Mouse (Mus musculus): Measurements from ENCODE around the gene Eif4g3.
A peak's percentile ranks its signal among the peaks of the same experiment; 100 is the strongest.
"Not testable (repeated sequence)": the region's sequence is repeated elsewhere in the genome, so short reads cannot be mapped to it uniquely, and the experiment has no call there.

The Eif4g3 gene

DNA sequence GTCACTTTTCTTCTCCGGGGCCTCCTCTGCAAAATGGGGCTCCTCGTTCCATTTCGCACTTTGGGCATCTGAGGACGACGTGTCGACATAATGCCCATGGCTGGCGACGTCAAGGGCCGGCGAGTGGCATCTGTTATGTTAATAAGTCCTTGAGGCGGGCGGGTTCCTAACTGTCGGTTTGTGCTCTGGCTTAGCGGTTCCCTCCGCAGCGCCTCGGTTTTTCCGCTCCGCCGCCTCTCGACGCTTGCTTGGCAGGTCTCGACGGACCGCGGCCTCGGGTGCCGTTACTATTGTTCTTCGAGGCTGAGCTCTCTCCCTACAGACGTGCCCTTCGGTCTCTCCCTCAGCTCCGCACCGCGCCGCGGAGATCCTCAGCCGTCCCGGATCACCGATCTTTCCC, at the start of gene Eif4g3:
Gene Eif4g3, plus strand, starts transcription at position 133 of the 400 bp plus-strand sequence.
- DNase-seq (ENCODE audit: low spot score) = no peak

DNA sequence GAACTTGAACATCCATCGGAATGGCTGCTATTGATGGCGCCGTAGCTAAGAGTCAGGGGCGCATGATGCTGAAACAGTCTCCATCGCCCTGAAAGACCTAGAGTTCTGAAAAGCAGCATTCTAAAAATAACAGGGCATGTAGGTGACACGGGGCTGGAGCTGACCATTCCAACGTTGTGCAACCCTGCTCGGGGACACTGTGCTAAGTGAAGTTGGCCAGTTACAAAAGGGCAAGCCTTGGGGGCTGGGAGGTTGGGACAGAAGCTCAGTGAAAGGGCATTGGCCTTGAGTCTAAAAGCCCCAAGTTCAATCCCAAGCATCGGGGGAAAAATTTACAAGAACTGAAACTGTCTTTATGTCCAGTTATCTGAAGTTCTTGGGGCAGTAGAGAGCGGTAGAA, 49.3 kb upstream of the Eif4g3 start:
- no peak for DNase-seq (ENCODE audit: low spot score)

DNA sequence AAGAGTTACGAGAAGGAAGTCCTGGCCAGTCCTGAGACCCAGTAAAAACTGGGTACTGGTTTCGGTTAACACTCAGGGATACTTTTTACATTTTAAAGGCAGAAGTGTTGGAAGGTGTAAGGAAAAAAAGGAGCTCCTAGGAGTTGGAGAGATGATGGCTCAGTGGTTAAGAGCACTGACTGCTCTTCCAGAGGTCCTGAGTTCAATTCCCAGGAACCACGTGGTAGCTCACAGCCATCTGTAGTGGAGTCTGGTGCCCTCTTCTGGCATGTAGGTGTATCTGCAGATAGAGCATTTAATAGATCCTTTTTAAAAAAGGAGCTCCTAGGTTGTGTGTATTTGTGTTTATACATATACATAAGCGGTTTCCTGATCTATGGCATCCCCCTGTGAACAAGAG, 47.4 kb upstream of the Eif4g3 start:
- no peak for DNase-seq (ENCODE audit: low spot score)

DNA sequence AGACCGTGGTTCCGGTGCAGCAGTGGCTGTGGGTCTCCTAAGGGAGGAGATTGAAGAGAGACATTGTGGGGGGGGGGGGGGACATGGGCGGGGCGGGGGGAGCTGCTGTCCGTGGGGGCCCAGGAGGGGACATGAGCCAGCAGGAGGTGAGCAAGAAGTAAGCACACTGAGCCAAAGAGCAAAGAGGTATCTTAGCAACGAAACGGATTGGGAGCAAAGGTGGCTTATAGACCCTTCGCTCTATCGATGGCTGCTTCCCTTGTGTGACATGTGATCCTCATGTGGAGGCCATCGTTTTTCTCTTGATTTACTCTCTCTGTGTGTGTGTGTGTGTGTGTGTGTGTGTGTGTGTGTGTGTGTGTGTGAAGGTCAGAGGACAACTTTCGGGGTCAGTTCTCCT, 46.4 kb upstream of the Eif4g3 start:
- DNase-seq (ENCODE audit: low spot score) = no peak

DNA sequence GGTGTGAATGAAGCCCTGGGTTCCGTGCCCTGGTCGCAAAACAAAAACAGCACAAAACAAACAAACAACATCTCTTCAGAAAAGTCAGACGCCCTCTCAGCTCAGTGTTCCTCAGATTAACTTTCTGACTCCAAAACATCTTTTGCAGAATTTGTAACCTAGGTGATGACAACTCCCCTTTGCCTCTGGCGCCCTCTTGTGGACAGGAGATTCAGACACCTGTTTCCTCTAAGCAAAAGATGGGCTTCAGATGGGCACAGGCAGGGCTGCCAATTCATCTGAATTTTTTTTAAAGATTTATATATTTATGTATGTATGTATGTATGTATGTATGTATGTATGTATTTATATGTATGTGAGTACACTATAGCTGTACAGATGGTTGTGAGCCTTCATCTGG, 40.0 kb upstream of the Eif4g3 start:
- peak; percentile 62 for DNase-seq (ENCODE audit: low spot score)

DNA sequence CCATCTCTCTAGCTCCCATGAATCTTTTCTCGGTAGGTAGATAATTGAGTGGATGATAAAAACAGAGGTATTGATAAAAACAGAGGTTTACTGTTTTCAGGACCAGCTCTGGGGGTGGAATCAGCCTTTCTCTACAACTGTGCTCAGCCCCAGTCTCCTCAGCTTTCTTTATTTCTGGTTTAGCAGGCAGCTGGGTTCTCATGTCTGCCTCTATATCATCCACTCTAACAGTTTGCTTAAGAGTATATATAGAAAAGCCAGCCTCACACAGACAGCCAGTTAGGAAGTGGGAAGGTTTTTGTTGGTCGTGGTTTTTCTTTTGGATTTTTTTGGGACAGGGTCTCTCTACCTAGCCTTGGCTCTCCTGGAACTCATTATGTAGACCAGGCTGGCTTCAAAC, 38.6 kb upstream of the Eif4g3 start:
- DNase-seq (ENCODE audit: low spot score) = no peak

DNA sequence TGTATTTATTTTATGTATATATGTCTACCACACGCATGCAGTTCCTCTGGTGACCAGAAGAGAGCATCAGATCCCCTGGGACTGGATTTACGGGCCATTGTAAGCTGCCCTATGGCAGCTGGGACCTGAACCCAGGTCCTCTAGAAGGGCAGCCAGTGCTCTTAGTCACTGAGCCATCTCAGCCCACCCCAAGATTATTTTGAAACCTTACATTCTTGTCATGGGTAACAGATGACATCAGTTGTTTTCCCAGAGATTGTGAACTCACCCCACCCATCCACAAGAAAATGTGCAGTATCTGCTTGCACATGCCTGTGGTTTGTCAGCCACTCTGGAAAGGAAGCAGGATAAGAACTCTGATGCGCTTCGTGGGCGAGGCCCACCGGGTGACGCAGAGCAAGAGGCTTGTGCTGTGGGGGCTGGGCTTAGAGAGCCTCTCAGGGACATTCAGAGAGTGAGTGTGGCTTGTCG, 37.9 kb upstream of the Eif4g3 start:
- no peak for DNase-seq (ENCODE audit: low spot score)

DNA sequence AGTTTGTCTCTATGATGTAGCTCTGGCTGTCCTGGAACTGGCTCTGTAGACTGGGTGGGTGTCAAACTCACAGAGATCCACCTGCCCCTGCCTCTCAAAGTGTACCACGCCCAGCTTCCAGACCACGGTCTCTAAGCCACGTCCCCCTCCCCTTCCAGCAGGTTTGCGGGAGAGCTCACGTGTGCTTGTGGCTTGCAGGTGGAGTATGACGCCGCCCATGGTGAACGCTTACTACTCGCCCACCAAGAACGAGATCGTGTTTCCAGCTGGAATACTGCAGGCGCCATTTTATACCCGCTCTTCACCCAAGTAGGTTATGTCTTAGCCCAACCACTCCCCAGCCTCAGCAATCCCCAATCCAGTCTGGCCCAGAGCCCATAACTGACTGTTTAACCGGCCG, 36.6 kb upstream of the Eif4g3 start:
- DNase-seq (ENCODE audit: low spot score) = no peak

DNA sequence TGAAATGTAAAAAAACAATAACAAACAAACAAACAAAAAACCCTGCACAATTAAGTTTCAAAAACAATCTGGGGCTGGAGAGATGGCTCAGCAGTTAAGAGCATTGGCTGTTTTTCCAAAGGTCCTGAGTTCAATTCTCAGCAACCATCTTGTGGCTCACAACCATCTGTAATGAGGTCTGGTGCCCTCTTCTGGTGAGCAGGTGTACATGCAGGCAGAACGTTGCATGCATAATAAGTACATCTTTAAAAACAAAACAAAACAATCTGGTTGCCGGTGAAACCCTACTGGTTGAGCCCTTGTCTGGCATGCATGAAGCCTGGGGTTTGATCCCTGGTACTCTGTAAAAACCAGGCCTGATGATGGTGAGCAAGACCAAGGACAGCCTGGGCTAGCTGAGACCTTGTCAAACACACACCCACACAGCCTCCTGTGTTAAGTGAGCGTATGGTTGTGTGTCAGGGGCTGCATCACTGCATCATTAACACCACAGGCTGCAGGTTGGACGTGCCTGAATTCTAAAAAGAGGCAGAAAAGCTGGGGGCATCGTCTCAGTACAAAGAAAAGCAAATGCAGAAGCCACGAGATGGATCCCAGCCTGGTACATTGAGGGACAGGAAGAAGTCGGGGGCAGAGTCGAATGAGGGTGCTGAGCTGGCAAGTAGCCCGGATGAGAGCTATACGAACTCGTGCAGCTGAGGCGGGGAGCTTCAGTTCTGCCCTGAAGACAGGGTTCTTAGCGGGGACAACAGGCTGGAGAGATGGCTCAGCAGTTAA, 32.7 kb upstream of the Eif4g3 start:
- DNase-seq (ENCODE audit: low spot score) = no peak

DNA sequence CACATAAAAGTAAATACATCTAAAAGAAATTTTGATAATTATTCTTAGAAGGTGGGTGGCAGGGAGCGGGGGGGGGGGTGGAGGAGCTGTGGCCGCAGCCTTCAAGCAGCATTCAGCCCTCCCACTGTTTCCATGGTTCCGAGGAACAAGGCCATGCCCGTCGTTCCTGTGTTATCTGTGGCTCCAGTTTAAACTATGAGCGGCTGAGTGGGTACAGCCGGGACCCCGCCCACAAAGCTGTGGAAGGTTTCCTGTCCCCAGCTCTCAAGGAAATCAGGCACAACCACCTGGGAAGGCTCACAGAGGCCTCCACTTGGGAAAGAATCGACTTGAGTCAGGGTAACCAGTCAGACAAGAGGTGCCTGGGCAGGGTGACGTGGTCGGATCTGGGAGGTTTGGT, 32.1 kb upstream of the Eif4g3 start:
- DNase-seq (ENCODE audit: low spot score) = no peak

DNA sequence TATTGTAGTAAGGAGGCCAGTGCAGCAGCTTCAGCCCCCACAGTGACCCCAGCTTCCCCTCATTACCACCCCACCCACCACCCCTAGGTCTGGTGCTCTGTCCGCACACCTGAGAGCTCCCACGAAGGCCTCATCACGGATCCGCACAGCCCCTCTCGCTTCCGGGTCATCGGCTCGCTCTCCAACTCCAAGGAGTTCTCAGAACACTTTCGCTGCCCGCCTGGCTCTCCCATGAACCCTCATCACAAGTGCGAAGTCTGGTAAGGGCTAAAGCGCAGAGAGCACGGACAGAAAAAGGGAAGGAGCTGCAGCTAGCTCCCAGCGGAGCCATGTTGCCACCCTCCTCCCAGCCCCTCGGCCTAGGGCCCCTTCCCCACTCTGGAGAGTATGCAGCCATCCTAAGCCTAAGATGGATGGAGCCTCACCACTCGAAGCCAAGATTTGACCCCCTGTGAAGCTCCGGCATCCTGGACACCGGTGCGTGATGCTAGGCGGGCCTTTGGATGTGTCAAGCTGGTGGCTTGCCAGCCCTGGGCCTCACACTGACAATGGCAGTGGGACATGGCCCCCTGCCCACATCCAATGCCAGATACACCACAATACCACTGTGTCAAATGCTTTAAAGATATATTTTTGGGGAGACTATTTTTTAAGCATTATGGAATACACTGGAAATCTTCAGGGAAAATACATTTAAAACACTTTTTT, 30.0 kb upstream of the Eif4g3 start:
- DNase-seq (ENCODE audit: low spot score) = no peak

DNA sequence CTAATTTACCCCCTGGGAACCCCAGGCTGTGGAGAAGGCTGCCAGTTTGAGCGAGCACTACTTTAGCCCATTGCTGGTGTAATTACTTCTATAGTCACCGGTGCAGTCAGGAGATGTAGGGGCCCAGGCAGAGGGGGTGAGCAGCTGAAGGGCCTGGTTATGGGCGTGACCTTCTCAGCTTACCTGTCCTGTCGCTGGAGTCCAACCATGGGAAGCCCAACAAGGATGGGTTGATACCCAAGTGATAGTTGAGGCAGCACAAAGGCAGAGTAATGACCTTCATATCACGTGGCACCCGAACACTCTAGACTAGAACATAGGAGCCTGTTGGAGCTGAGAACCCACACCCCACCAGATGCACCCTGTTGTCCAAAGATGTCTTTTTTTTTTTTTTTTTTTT, 29.4 kb upstream of the Eif4g3 start:
- DNase-seq (ENCODE audit: low spot score) = no peak

DNA sequence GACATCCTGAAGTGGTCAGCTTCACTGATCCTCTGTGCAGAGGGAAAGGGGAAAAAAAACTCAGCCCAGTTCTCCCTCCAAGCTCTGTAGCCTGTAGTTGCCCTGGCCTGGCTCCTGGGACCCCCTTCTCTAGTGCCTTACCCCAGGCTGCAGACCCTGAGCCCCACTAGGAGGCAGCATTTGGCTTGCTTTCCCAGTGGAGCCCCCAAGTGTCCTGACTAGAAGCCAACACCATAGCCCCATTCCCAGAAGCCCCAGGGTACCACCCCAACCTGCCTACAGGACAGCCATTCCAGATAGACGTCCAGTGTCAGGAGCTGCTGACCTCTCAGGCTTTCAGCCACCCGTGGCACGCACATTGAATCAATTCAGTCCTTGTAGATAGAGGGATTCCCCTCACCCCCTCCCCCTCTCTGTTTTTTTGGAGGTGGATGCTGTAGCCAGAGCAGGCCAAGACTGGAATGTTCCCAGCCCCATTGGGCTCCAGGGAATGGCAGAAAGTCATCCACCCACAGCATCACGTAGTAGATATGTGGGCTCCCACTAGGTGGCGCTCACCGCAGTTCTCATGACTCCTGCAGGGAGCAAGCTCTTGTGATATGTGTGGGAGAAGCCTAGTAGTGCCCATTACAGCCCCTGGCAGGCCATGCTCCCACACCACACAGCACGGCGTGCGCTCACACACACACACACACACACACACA, 28.8 kb upstream of the Eif4g3 start:
- peak; percentile 55 for DNase-seq (ENCODE audit: low spot score)

DNA sequence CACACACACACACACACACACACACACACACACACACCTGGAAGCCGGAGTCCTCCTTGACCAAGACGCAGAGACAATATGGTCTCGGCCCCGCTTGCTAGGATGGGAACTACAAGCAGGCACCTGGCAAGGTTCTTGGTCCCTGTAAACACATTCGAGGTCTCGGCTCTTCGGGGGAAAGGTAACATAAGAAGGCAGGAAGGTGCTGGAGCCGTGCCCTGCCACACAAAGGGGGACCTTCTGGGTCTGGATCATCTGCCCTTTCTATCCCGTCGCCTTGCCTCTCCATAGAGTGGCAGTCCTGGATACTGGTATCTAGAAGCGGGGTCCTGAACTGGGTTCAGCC, 28.3 kb upstream of the Eif4g3 start:
- no peak for DNase-seq (ENCODE audit: low spot score)

DNA sequence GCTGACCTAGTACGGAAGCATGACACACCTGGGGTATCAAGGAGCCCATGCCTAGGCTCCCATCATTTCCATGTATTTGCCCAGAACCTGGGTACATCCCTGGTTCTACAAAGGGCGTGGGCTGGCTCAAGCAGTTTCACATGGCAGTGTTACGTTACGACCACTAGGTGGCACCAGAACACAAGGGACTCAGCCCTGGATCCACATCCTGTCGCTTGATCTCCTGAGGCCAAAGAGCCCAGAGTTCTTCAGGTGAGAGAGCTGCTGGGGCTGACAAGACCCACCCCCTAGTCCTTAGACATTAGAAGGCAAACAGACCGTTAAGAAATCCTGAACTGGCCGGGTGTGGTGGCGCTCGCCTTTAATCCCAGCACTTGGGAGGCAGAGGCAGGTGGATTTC, 24.6 kb upstream of the Eif4g3 start:
- DNase-seq (ENCODE audit: low spot score) = no peak

DNA sequence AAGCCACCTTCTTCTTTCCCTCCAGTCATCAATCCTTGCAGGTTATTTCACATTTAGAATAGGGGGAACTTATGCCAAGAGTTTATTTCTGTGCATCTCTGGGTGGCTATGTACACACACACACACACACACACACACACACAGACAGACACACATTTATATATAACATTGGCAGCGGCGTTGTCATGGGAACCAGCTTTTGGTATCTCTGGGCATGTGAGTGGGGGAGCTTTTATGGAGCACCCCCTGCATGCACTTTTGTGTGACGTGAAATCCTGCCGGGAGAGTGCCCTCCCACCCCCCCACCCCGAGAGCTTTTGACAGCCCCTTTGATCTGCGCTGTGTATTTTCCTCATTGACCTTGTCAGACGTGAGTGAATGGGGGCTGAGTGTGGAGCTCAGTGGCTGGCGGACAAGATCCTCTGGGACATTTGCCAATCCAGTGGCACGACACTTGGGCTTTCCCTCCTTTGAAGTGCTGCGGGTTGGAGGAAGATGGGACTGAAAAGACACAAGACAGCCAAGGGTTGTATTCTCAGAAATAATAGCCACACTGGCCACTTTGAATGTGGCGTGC, 22.1 kb upstream of the Eif4g3 start:
- DNase-seq (ENCODE audit: low spot score) = not testable (repeated sequence)

DNA sequence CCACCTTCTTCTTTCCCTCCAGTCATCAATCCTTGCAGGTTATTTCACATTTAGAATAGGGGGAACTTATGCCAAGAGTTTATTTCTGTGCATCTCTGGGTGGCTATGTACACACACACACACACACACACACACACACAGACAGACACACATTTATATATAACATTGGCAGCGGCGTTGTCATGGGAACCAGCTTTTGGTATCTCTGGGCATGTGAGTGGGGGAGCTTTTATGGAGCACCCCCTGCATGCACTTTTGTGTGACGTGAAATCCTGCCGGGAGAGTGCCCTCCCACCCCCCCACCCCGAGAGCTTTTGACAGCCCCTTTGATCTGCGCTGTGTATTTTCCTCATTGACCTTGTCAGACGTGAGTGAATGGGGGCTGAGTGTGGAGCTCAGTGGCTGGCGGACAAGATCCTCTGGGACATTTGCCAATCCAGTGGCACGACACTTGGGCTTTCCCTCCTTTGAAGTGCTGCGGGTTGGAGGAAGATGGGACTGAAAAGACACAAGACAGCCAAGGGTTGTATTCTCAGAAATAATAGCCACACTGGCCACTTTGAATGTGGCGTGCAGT, 17.9 kb upstream of the Eif4g3 start:
- DNase-seq (ENCODE audit: low spot score) = not testable (repeated sequence)

DNA sequence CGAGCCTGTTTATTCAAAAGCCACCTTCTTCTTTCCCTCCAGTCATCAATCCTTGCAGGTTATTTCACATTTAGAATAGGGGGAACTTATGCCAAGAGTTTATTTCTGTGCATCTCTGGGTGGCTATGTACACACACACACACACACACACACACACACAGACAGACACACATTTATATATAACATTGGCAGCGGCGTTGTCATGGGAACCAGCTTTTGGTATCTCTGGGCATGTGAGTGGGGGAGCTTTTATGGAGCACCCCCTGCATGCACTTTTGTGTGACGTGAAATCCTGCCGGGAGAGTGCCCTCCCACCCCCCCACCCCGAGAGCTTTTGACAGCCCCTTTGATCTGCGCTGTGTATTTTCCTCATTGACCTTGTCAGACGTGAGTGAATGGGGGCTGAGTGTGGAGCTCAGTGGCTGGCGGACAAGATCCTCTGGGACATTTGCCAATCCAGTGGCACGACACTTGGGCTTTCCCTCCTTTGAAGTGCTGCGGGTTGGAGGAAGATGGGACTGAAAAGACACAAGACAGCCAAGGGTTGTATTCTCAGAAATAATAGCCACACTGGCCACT, 13.7 kb upstream of the Eif4g3 start:
- not testable (repeated sequence) for DNase-seq (ENCODE audit: low spot score)

DNA sequence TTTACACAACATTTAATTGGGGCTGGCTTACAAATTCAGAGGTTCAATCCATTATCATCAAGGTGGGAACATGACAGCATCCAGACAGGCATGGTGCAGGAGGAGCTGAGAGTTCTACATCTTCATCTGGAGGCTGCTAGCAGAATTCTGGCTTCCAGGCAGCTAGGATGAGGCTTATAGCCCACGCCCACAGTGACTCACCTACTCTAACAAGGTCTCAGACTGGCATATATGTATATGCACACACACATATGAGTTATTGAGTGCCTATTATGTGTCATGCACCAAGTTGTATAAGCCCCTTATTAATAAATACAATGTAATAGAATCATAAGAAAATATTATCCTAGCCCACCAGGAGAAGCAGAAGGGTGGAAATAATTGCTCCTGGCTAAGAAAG, 10.0 kb upstream of the Eif4g3 start:
- DNase-seq (ENCODE audit: low spot score) = no peak

DNA sequence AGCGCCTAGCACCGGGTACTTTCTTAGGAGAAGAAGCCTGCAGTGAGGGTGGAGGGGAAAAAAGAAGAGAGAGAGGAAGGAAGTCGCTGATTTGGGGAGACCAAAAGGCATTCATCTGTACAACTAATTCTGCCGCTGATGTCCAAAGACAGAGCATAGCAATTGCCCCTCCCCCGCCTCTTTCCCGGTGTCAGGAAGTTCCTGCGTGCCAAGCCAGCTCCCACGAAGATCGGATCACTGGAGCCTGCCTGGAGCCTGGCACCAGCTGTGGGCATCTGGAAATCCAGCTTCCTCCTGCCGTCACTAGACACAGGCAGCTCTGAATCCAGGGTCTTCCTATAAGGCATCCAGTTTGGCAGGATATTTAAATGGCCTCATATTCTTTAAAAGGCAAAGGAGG, 8.6 kb upstream of the Eif4g3 start:
- DNase-seq (ENCODE audit: low spot score) = no peak

DNA sequence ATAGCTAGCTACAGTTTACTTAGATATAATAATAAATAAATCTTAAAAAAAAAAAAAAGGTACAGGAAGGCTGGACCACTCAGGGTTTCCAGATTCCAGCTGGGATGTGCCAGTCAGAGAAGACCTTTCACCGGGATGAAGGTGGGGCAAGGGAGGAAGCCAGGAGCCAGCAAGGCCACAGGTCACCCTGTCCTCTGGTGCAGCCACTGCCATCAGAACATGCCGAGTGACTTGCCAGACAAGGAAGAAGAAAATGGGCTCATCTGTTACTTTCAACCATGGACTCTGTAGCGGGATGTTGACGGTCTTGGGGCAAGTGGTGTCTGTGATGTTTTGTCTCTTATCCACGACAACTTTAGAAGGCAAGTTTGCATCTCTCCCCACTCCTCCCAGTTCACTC, 8.1 kb upstream of the Eif4g3 start:
- no peak for DNase-seq (ENCODE audit: low spot score)

DNA sequence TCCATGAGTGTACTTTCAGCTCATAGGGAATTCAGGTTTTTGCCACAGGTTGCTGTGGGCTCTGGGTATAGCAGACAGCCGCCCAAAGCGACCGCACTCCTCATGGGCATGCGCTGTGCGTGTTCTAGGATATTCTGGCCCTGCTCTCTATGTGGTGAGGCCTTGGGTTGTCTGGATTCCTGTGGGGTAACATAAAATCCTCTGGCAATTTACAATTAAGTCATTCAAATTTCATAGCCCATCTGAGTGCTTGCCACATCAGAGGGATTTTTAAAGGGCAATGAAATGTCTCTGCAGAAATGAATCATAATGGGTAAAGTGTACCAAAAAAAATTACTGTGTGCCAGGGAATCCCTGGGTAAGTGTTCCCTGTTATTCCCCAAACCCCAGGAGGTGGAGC, 3.4 kb upstream of the Eif4g3 start:
- DNase-seq (ENCODE audit: low spot score) = no peak

All from left cerebral cortex, adult 11 months (tissue).